Mouse (Mus musculus) forebrain, embryonic 16.5 days (tissue): ENCODE data around the gene Ift172. TPM values are rescaled to one million over a fixed set of nuclear protein-coding genes. Genes with fewer than 3 reads are reported as not detected.
A peak's percentile ranks its signal among the peaks of the same experiment; 100 is the strongest.

Experiments
- ATAC-seq: fragments of 200-750 bp; cut with Nextera tagmentation; 2 replicates; pipeline ENCODE4 v1.8.0; 2017; ENCODE audit warnings: mild to moderate bottlenecking, moderate library complexity
- H3K27ac ChIP-seq: fragments of 300-500 bp; sonication (generic); 2 replicates; pipeline ENCODE4 v1.5.1; 2014; ENCODE audit warnings: low read length, control low read depth
- H3K27me3 ChIP-seq: fragments of 300-500 bp; sonication (generic); replicated peaks from 2 replicates; pipeline ENCODE4 v1.6.1; 2014; ENCODE audit warnings: low read length; ENCODE audit not compliant: control insufficient read depth, insufficient read depth
- H3K36me3 ChIP-seq: fragments of 300-500 bp; sonication (generic); 2 replicates; pipeline ENCODE4 v1.6.1; 2014; ENCODE audit not compliant: control insufficient read depth, insufficient read depth
- H3K4me1 ChIP-seq: fragments of 300-500 bp; sonication (generic); replicated peaks from 2 replicates; pipeline ENCODE4 v1.6.1; 2014; ENCODE audit warnings: low read length; ENCODE audit not compliant: control insufficient read depth, insufficient read depth
- H3K4me2 ChIP-seq: fragments of 300-500 bp; sonication (generic); 2 replicates; pipeline ENCODE4 v1.6.1; 2014; ENCODE audit warnings: mild to moderate bottlenecking, low read length, control low read depth
- H3K4me3 ChIP-seq: fragments of 300-500 bp; sonication (generic); replicated peaks from 2 replicates; pipeline ENCODE4 v1.5.1; 2014; ENCODE audit warnings: mild to moderate bottlenecking, low read length, control low read depth
- H3K9ac ChIP-seq: fragments of 300-500 bp; sonication (generic); replicated peaks from 2 replicates; pipeline ENCODE4 v1.6.1; 2014; ENCODE audit warnings: low read depth, low read length, control low read depth
- H3K9me3 ChIP-seq: fragments of 300-500 bp; sonication (generic); 2 replicates; pipeline ENCODE4 v1.6.1; 2016; ENCODE audit warnings: low read length; ENCODE audit not compliant: control insufficient read depth
- WGBS: fragments of 180-500 bp; shearing (Covaris S2); extraction: QIAGEN DNeasy Blood & Tissue Kit; methylation state at CpG from one replicate; pipeline ENCODE4 v1.1.7; 2014; 5-methylcytosine and 5-hydroxymethylcytosine counted together
- polyA plus RNA-seq: library from polyadenylated mRNA; unstranded; fragments of >200 nt; fragmentation: Nextera tagmentation; extraction: Ambion mirVana; gene quantifications from 2 replicates; pipeline ENCODE4 v1.2.1, GENCODE M21; 2015

Ift172 gene
- polyA plus RNA-seq: 34.2 and 39.4 TPM in 2 replicates

GRCm38 (mm10) chr5:31290521-31291360, at the start of gene Ift172:
Gene Ift172, minus strand, starts transcription at chr5:31291116.
- Histone ChIP-seq H3K4me1 (peaks cover 32% of the 10 kb centered on the region), H3K4me3 (peak within 1 kb of the TSS; percentile 65), H3K27me3 (no peaks in the 10 kb centered on the region), H3K9me3 (no peaks in the 10 kb centered on the region), H3K27ac (peak within 1 kb of the TSS; percentile 86), H3K36me3 (peaks cover 7% of the 10 kb centered on the region; the same call in 1 of the 2 replicates), H3K4me2 (peak within 1 kb of the TSS; percentile 94), H3K9ac (peak within 1 kb of the TSS; percentile 58)
- WGBS: 3% methylated on average over 45 of the region's 45 CpGs
- peak; percentile 93 for ATAC-seq

GRCm38 (mm10) chr5:31328255-31328654, 37.3 kb upstream of the Ift172 start:
- no peak for ATAC-seq
- H3K4me1 ChIP-seq: no peaks in the 10 kb centered on the region
- no peak overlapping the region for H3K27ac ChIP-seq
- H3K9ac ChIP-seq: no peak overlapping the region
- H3K4me2 ChIP-seq: no peak overlapping the region
- no peak overlapping the region for H3K4me3 ChIP-seq
- no peaks in the 10 kb centered on the region for H3K9me3 ChIP-seq
- no peaks in the 10 kb centered on the region for H3K27me3 ChIP-seq
- WGBS: 30% methylated on average over 7 of the region's 7 CpGs
- H3K36me3 ChIP-seq: no peaks in the 10 kb centered on the region

- H3K9ac ChIP-seq: no peak overlapping the region
- no peaks in the 10 kb centered on the region for H3K9me3 ChIP-seq
- no peak overlapping the region for H3K4me3 ChIP-seq
- 18% methylated on average over 5 of the region's 5 CpGs for WGBS
- no peak for ATAC-seq
- no peak overlapping the region for H3K27ac ChIP-seq
- no peaks in the 10 kb centered on the region for H3K36me3 ChIP-seq
- H3K27me3 ChIP-seq: no peaks in the 10 kb centered on the region
- no peak overlapping the region for H3K4me2 ChIP-seq
- no peaks in the 10 kb centered on the region for H3K4me1 ChIP-seq
Measured at GRCm38 (mm10) chr5:31326850-31327249, 35.9 kb upstream of the Ift172 start.

GRCm38 (mm10) chr5:31324085-31324484, 33.2 kb upstream of the Ift172 start:
- WGBS: 79% methylated on average over 3 of the region's 3 CpGs

GRCm38 (mm10) chr5:31322776-31323175, 31.9 kb upstream of the Ift172 start:
- Histone ChIP-seq H3K4me2 (no peak overlapping the region), H3K9me3 (no peaks in the 10 kb centered on the region), H3K27ac (no peak overlapping the region), H3K4me1 (no peaks in the 10 kb centered on the region), H3K4me3 (no peak overlapping the region), H3K36me3 (no peaks in the 10 kb centered on the region), H3K9ac (no peak overlapping the region), H3K27me3 (no peaks in the 10 kb centered on the region)
- ATAC-seq: no peak
- 92% methylated on average over 3 of the region's 3 CpGs for WGBS

More at GRCm38 (mm10) chr5:31324085-31324484, 33.2 kb upstream of the Ift172 start:
- Histone ChIP-seq H3K27me3 (no peaks in the 10 kb centered on the region), H3K36me3 (no peaks in the 10 kb centered on the region), H3K4me1 (no peaks in the 10 kb centered on the region), H3K9me3 (no peaks in the 10 kb centered on the region), H3K27ac (no peak overlapping the region), H3K4me3 (no peak overlapping the region), H3K4me2 (no peak overlapping the region), H3K9ac (no peak overlapping the region)
- no peak for ATAC-seq

GRCm38 (mm10) chr5:31312806-31313205, 21.9 kb upstream of the Ift172 start:
- Histone ChIP-seq H3K4me1 (no peaks in the 10 kb centered on the region), H3K27ac (no peak overlapping the region), H3K9me3 (no peaks in the 10 kb centered on the region), H3K36me3 (no peaks in the 10 kb centered on the region), H3K4me2 (no peak overlapping the region), H3K9ac (no peak overlapping the region), H3K4me3 (no peak overlapping the region), H3K27me3 (no peaks in the 10 kb centered on the region)
- WGBS: 91% methylated on average over 8 of the region's 8 CpGs
- no peak for ATAC-seq

- no peak for ATAC-seq
- Histone ChIP-seq H3K4me1 (no peaks in the 10 kb centered on the region), H3K36me3 (no peaks in the 10 kb centered on the region), H3K27me3 (no peaks in the 10 kb centered on the region), H3K9me3 (no peaks in the 10 kb centered on the region), H3K4me2 (no peak overlapping the region), H3K9ac (no peak overlapping the region), H3K27ac (no peak overlapping the region), H3K4me3 (no peak overlapping the region)
- WGBS: 91% methylated on average over 6 of the region's 6 CpGs
Measured at GRCm38 (mm10) chr5:31303093-31303492, 12.2 kb upstream of the Ift172 start.

- no peak overlapping the region for H3K4me3 ChIP-seq
- H3K27ac ChIP-seq: no peak overlapping the region
- H3K9me3 ChIP-seq: no peaks in the 10 kb centered on the region
- H3K4me2 ChIP-seq: no peak overlapping the region
- 70% methylated on average over 8 of the region's 8 CpGs for WGBS
- H3K9ac ChIP-seq: no peak overlapping the region
- H3K4me1 ChIP-seq: no peaks in the 10 kb centered on the region
- ATAC-seq: no peak
- no peaks in the 10 kb centered on the region for H3K27me3 ChIP-seq
- H3K36me3 ChIP-seq: no peaks in the 10 kb centered on the region
Measured at GRCm38 (mm10) chr5:31301866-31302265, 10.9 kb upstream of the Ift172 start.

GRCm38 (mm10) chr5:31298486-31298885, 7.6 kb upstream of the Ift172 start:
- H3K9me3 ChIP-seq: no peaks in the 10 kb centered on the region

More at GRCm38 (mm10) chr5:31298486-31298885, 7.6 kb upstream of the Ift172 start:
- Histone ChIP-seq H3K4me2 (no peak overlapping the region), H3K9ac (no peak overlapping the region), H3K27ac (no peak overlapping the region), H3K4me3 (no peak overlapping the region), H3K4me1 (peaks cover 15% of the 10 kb centered on the region), H3K36me3 (no peaks in the 10 kb centered on the region), H3K27me3 (no peaks in the 10 kb centered on the region)
- no peak for ATAC-seq
- WGBS: 72% methylated on average over 2 of the region's 2 CpGs
